Comparison of ENCODE assay signal across 25 mouse cellular contexts in the genomic region with DNA sequence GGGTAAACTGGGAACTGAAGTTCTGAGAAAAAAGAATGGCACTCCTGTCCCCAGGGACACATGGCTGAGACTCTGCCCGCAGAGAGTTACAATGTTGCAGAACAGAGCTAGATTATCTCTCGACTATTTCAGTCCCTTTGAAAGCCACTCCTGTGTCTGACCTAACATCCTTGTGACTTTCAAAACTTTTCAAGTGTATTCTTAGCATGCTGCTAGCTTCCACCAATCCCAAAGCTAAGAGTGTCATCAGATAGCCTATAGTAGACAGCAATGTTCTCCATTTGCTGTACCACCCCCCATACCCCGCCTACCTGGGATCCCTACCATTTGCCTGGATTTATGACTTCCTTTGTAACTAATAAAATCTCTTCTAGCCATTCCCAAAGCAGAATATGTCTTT. TPM values are rescaled to one million over a fixed set of nuclear protein-coding genes. Genes with fewer than 3 reads are reported as not detected.
DNase-seq lines count a peak whose midpoint lies in the region; ATAC-seq lines count a peak whose summit lies in the region.
"Had no signal": no experiment of that assay in that cellular context is flagged by ENCODE, and none has a peak within 500 bp of the region (broad histone marks: within the 10 kb centered on the region; RNA-seq: fewer than 3 reads in every experiment).

No protein-coding gene starts in this region.

- H3K36me3 ChIP-seq in heart, embryonic 11.5 days (ENCODE audit: control insufficient read depth, insufficient read depth, low read length): no peaks in the 10 kb centered on the region
- no peaks in the 10 kb centered on the region for H3K36me3 ChIP-seq in heart, embryonic 15.5 days
- H3K36me3 ChIP-seq: forebrain, embryonic 10.5 days; G1E; hindbrain, embryonic 12.5 days; limb, embryonic 12.5 days; midbrain, embryonic 12.5 days had no signal

- ATAC-seq in heart, embryonic 11.5 days (replicated peaks; ENCODE audit: insufficient number of reproducible peaks, low FRiP score, low TSS enrichment): no peak
- ATAC-seq in heart, embryonic 15.5 days (replicated peaks; ENCODE audit: insufficient number of reproducible peaks, insufficient read depth, low FRiP score, low read depth): peak; percentile 48; the same call in 1 of the 2 replicates
- ATAC-seq: forebrain, embryonic 16.5 days; intestine, postnatal 0 days; liver, postnatal 0 days had no signal

- H3K4me3 ChIP-seq in heart, embryonic 11.5 days (ENCODE audit: low read depth, low read length): no peak overlapping the region
- no peak overlapping the region for H3K4me3 ChIP-seq in heart, embryonic 15.5 days
- H3K4me3 ChIP-seq: forebrain, embryonic 10.5 days; hindbrain, embryonic 12.5 days; layer of hippocampus, adult 2 months; limb, embryonic 12.5 days; midbrain, embryonic 12.5 days had no signal

- peak overlapping the region; percentile 46; the same call in 1 of the 2 replicates for H3K9ac ChIP-seq in heart, embryonic 11.5 days (ENCODE audit: low read depth, low read length)
- H3K9ac ChIP-seq in heart, embryonic 15.5 days: no peak overlapping the region
- H3K9ac ChIP-seq: hindbrain, embryonic 12.5 days; limb, embryonic 12.5 days; liver, postnatal 0 days; midbrain, embryonic 12.5 days had no signal

- intact Hi-C loops in heart, postnatal 14 days (cut with DNase I): no loop called here

- H3K4me1 ChIP-seq in heart, embryonic 11.5 days (ENCODE audit: control insufficient read depth, insufficient read depth, low read length): peaks cover 12% of the 10 kb centered on the region
- H3K4me1 ChIP-seq in heart, embryonic 15.5 days (replicated peaks): peaks cover 26% of the 10 kb centered on the region

- H3K4me2 ChIP-seq in heart, embryonic 11.5 days: no peak overlapping the region
- H3K4me2 ChIP-seq in heart, embryonic 15.5 days: no peak overlapping the region
- H3K4me2 ChIP-seq: hindbrain, embryonic 12.5 days; limb, embryonic 12.5 days; liver, embryonic 11.5 days; midbrain, embryonic 12.5 days had no signal

- peaks cover 28% of the 10 kb centered on the region for H3K27me3 ChIP-seq in heart, embryonic 11.5 days (ENCODE audit: control insufficient read depth, insufficient read depth, low read length)
- H3K27me3 ChIP-seq in heart, embryonic 15.5 days: peaks cover 3% of the 10 kb centered on the region

- WGBS in heart, embryonic 11.5 days (ENCODE audit: insufficient replicate concordance): 41% methylated on average over 3 of the region's 3 CpGs
- WGBS in heart, embryonic 15.5 days: 36% methylated on average over 3 of the region's 3 CpGs

- peak overlapping the region; percentile 71 for H3K27ac ChIP-seq in heart, embryonic 11.5 days (ENCODE audit: low read depth, low read length)
- peak overlapping the region; percentile 88 for H3K27ac ChIP-seq in heart, embryonic 15.5 days
- H3K27ac ChIP-seq: forebrain, embryonic 10.5 days; hindbrain, embryonic 12.5 days; layer of hippocampus, adult 2 months; limb, embryonic 12.5 days; midbrain, embryonic 12.5 days; stomach, postnatal 0 days had no signal

- no peak for DNase-seq in heart, postnatal 14 days
- DNase-seq in kidney, postnatal 10 days: peak; percentile 39
- no peak for DNase-seq in kidney, postnatal 36 days
- DNase-seq in Muller cell, postnatal 12 days (ENCODE audit: inconsistent ontology term): no peak
- DNase-seq in ovary, postnatal 36 days (ENCODE audit: low spot score): no peak
- DNase-seq: adrenal gland, adult 8-10 months; B cell, adult 2 months; cerebellum, adult 11-12 months; cerebellum, postnatal 10 days; gastrocnemius, postnatal 10 days; layer of hippocampus, postnatal 36 days; liver, postnatal 0 days; lung, postnatal 14 days had no signal

- H3K9me3 ChIP-seq in heart, embryonic 11.5 days (replicated peaks; ENCODE audit: control insufficient read depth, low read length): no peaks in the 10 kb centered on the region
- no peaks in the 10 kb centered on the region for H3K9me3 ChIP-seq in heart, embryonic 15.5 days (replicated peaks)
- H3K9me3 ChIP-seq: forebrain, embryonic 10.5 days; G1E; hindbrain, embryonic 12.5 days; limb, embryonic 12.5 days; midbrain, embryonic 12.5 days had no signal

RNA-seq across cellular contexts. Expression of a gene that starts 4.0 kb away (rescaled TPM):
- polyA plus RNA-seq in heart, embryonic 11.5 days (2014; fragmentation: Nextera tagmentation; extraction: Ambion mirVana): 20.9 and 25.4 TPM in 2 replicates
- 10 to 100 TPM; 18.5 to 20.2 TPM for total RNA-seq in heart, postnatal 14 days (2021)
- polyA plus RNA-seq in heart, embryonic 15.5 days (2015; fragmentation: Nextera tagmentation; extraction: Ambion mirVana): 36.1 and 37.2 TPM in 2 replicates
- total RNA-seq: G1E; layer of hippocampus, adult 2 months had no signal
- polyA plus RNA-seq: G1E had no signal

RNA-seq across cellular contexts. Expression of a gene that starts 14.8 kb away (rescaled TPM):
- polyA plus RNA-seq in heart, embryonic 11.5 days (2014; fragmentation: Nextera tagmentation; extraction: Ambion mirVana): 72.0 and 75.8 TPM in 2 replicates
- 10 to 100 TPM; 33.2 to 33.3 TPM for total RNA-seq in heart, postnatal 14 days (2021)
- polyA plus RNA-seq in heart, embryonic 15.5 days (2015; fragmentation: Nextera tagmentation; extraction: Ambion mirVana): 70.0 and 94.5 TPM in 2 replicates
